ENCODE assay signal across 14 mouse cellular contexts in the genomic region with DNA sequence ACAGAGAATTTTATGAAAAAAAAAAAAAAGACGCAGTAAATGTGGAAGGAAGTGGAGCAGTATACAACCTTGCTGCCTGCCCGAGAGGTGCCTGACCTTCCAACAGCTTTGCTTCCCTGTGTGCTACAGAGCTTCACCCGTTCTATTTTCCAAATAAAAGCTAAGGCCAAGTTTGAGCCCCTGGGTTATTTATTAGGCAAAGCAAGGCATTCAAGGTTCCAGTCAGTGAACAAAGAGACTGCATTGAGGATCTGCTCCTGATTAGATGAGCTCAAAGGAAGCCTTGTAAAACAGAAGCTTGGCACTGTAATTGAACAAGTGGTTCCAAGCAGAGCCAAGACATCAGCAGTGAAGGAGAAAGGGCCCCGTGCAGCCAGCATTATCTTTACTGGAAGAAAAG.
DNase-seq lines count a peak whose midpoint lies in the region; ATAC-seq and TF ChIP-seq lines count a peak whose summit lies in the region.
"Had no signal": no experiment of that assay in that cellular context is flagged by ENCODE, and none has a peak within 500 bp of the region (broad histone marks: within the 10 kb centered on the region; RNA-seq: fewer than 3 reads in every experiment).

No protein-coding gene starts in this region.

- no peaks in the 10 kb centered on the region for H3K9me3 ChIP-seq in neural tube, embryonic 13.5 days
- H3K9me3 ChIP-seq in forebrain, embryonic 16.5 days (ENCODE audit: control insufficient read depth, low read length), result no peaks in the 10 kb centered on the region
- H3K9me3 ChIP-seq: heart, embryonic 13.5 days had no signal

- TF ChIP-seq CTCF in brain, embryonic 14.5 days (IDR thresholded peaks at IDR 0.05; ENCODE audit: borderline replicate concordance, extremely low read depth, insufficient read depth, insufficient read length), result no peak

- WGBS in neural tube, embryonic 13.5 days, result 32% methylated on average over 4 of the region's 4 CpGs
- 11% methylated on average over 4 of the region's 4 CpGs for WGBS in forebrain, embryonic 16.5 days

- DNase-seq in heart, adult 9 months (ENCODE audit: low spot score in 2 of 2), result peak; percentile 9
- no peak for DNase-seq in heart, postnatal 25 days (ENCODE audit: low spot score)
- no peak for DNase-seq in neural tube, embryonic 10.5 days (ENCODE audit: extremely low spot score, low spot score)
- peak; percentile 81 for DNase-seq in brain, embryonic 14.5 days (ENCODE audit: low read depth)
- no peak for DNase-seq in cerebellum, postnatal 4 days (ENCODE audit: low spot score in 2 of 2)
- no peak for DNase-seq in urinary bladder, adult 18-20 months (ENCODE audit: low spot score in 2 of 2)
- DNase-seq: cerebellum, adult 11-12 months; lung, postnatal 4 days; spleen, adult 18-20 months had no signal

- intact Hi-C loops in heart, postnatal 25 days (cut with DNase I), result no loop called here

- H3K4me3 ChIP-seq in neural tube, embryonic 13.5 days, result no peak overlapping the region
- H3K4me3 ChIP-seq in forebrain, embryonic 16.5 days (replicated peaks; ENCODE audit: low read length), result no peak overlapping the region
- H3K4me3 ChIP-seq: heart, embryonic 13.5 days had no signal

- peak; percentile 50; the same call in 1 of the 2 replicates for ATAC-seq in neural tube, embryonic 13.5 days (ENCODE audit: low read depth)
- ATAC-seq in forebrain, embryonic 16.5 days, result peak; percentile 63; the same call in 1 of the 2 replicates
- ATAC-seq: hindbrain, embryonic 16.5 days had no signal

- H3K27ac ChIP-seq in neural tube, embryonic 13.5 days (replicated peaks), result no peak overlapping the region
- no peak overlapping the region for H3K27ac ChIP-seq in forebrain, embryonic 16.5 days (ENCODE audit: low read length)
- H3K27ac ChIP-seq: heart, embryonic 13.5 days; liver, embryonic 14.5 days had no signal

- no peak for TF ChIP-seq POLR2A in brain, embryonic 14.5 days (IDR thresholded peaks at IDR 0.05; ENCODE audit: borderline replicate concordance, extremely low read depth, insufficient read depth, insufficient read length, poor library complexity, severe bottlenecking)

- H3K4me2 ChIP-seq in neural tube, embryonic 13.5 days, result no peak overlapping the region
- no peak overlapping the region for H3K4me2 ChIP-seq in forebrain, embryonic 16.5 days (ENCODE audit: low read length)
- H3K4me2 ChIP-seq: heart, embryonic 13.5 days had no signal

- H3K36me3 ChIP-seq in neural tube, embryonic 13.5 days, result no peaks in the 10 kb centered on the region
- H3K36me3 ChIP-seq in forebrain, embryonic 16.5 days (ENCODE audit: control insufficient read depth, insufficient read depth), result no peaks in the 10 kb centered on the region
- H3K36me3 ChIP-seq: heart, embryonic 13.5 days had no signal

- H3K27me3 ChIP-seq in neural tube, embryonic 13.5 days, result no peaks in the 10 kb centered on the region
- H3K27me3 ChIP-seq in forebrain, embryonic 16.5 days (replicated peaks; ENCODE audit: control insufficient read depth, insufficient read depth, low read length), result no peaks in the 10 kb centered on the region
- H3K27me3 ChIP-seq: heart, embryonic 13.5 days had no signal

- no peak overlapping the region for H3K9ac ChIP-seq in neural tube, embryonic 13.5 days
- H3K9ac ChIP-seq in forebrain, embryonic 16.5 days (replicated peaks; ENCODE audit: low read depth, low read length), result no peak overlapping the region
- H3K9ac ChIP-seq: heart, embryonic 13.5 days; liver, embryonic 14.5 days had no signal

- 0 out of 2 replicates have a peak, but pooled peaks cover 4% of the 10 kb centered on the region for H3K4me1 ChIP-seq in neural tube, embryonic 13.5 days (replicated peaks)
- H3K4me1 ChIP-seq in forebrain, embryonic 16.5 days (replicated peaks; ENCODE audit: control insufficient read depth, insufficient read depth, low read length), result 0 out of 2 replicates have a peak, but pooled peaks cover 10% of the 10 kb centered on the region

Comparison
In these comparisons a context has a peak if more than half of its experiments do, and no peak if none do; other contexts are left out.
1. DNase-seq: peak in heart, adult 9 months (2 of 2) and brain, embryonic 14.5 days (single experiment); none in heart, postnatal 25 days (single experiment), neural tube, embryonic 10.5 days (single experiment), cerebellum, postnatal 4 days (0 of 2) and urinary bladder, adult 18-20 months (0 of 2).